Mouse (Mus musculus): ENCODE data around the gene Vil1.

Gene Vil1

GRCm38 (mm10) chr1:74415143-74415542, 6.0 kb downstream of the Vil1 start:
- no peak for DNase-seq

DNA sequence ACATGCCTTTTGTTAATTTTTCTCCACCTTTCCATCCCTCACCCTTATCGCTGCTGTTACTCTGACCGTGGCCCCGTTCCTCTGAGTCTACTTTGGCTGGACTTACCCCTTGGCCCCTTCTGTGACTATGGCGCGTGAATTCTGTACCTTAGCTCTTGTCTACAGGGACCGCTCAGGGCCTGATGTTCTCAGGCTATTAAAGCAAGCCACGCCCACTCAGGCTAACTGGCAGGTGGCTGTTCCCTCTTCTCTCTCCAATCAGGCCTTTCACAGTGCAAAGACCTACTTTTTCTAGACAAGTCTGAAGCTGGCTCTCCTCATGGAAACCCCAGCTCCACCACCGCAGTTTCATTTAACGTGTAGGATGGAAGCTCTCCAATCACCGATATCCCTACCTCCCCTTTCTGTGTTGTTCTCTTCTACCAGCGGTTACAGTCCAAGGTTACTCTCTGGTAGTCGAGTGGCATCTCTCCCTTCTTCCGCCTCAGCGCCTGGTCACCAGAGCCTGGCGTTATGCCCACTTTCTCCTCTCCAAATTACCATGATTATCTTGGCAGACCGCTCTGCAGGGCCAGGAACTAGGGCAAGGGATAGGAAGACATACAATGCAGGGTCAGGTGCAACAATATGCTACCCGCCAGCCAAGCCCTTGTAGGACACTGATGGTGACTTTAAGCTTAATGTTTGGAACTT, 9.7 kb downstream of the Vil1 start:
- DNase-seq, result no peak

DNA sequence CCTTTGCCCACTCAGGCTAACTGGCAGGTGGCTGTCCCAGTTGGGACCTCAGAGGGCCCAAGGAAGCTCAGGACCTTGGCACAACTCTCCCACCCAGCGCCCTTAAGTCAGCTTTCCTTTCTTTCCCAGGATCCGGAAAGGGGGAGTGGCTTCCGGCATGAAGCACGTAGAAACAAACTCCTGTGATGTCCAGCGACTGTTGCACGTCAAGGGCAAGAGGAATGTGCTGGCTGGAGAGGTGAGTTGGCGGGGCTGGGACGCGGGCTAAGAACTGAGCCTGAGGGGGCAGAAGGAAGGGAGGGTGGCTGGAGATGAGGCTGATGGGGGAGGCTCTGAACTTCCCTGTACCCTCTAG, 10.2 kb downstream of the Vil1 start:
- peak; percentile 55 for DNase-seq

GRCm38 (mm10) chr1:74423147-74423546, 14.0 kb downstream of the Vil1 start:
- DNase-seq, result no peak

GRCm38 (mm10) chr1:74425845-74426244, 16.7 kb downstream of the Vil1 start:
- no peak for DNase-seq

- no peak for DNase-seq
Measured at GRCm38 (mm10) chr1:74433220-74433619, 24.0 kb downstream of the Vil1 start.

DNA sequence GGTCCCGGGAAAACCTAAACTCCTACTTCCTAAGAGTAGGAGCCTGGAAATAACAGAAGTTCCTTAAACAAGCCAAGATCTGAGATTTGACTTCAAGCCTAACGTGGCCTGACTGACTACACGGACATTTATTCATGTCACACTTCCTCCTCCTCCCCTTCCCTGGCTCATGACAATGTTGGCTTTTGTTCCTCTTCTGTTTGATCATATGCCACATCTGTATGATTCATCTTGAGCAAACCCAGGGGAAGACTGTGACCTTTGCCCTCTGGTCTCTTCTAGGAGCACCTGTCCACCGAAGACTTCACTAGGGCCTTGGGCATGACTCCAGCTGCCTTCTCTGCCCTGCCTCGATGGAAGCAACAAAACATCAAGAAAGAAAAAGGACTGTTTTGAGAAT, 25.4 kb downstream of the Vil1 start:
- peak; percentile 17 for DNase-seq

DNA sequence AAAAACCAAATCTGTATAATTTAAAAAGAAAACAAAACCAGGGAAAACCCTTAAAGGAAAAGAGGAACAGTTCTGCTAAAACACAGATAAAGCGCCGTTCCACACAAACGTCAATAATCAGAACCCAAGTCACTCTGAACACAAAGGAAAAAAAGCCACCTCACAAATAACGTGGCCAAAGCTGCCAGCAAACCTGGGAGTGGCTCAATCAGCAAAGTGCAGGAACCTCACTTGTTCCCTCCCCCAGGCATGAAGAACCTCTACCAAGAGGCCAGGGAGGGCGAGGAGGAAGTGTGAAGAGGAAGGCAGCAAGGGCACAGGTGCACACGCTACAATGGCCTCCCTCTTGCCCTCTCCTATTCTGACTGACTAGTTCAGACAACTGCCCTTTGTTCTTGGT, 26.4 kb downstream of the Vil1 start:
- peak; percentile 16 for DNase-seq

GRCm38 (mm10) chr1:74437702-74438427, 28.7 kb downstream of the Vil1 start:
- DNase-seq, result peak; percentile 66

DNA sequence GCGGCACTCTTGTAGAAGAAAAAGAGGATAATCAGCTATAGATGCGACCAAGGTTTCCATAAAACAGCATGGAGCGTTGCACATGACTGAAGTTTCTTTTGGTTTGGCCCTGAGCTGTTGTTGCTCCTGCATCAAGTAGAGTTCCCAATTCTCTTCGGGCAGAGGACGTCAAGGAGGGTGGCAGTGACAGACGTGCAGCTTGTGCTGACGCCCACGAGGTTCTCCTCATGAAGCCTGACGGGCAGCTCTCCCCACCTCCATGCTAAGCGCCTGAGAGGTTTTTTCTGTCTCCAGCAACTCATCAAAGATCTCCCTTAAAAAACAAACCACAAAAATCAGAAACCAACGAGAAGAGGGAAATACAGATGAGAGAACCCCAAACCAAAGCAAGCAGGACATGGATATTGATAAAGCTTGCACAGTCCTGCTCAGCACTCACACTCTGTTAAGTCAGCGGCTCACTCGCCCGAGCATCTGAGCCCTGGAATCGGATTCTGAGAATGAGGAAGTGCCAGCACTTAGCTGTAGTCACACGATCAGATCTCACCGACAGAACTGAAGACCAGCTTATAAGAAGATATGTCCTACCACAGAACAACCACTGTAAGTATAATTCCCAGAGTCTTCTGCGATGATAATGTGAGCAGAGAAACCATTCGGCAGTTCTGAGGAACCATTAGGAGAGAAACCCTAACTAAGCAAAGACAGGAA, 30.1 kb downstream of the Vil1 start:
- no peak for DNase-seq

GRCm38 (mm10) chr1:74444538-74444937, 35.4 kb downstream of the Vil1 start:
- no peak for DNase-seq

DNA sequence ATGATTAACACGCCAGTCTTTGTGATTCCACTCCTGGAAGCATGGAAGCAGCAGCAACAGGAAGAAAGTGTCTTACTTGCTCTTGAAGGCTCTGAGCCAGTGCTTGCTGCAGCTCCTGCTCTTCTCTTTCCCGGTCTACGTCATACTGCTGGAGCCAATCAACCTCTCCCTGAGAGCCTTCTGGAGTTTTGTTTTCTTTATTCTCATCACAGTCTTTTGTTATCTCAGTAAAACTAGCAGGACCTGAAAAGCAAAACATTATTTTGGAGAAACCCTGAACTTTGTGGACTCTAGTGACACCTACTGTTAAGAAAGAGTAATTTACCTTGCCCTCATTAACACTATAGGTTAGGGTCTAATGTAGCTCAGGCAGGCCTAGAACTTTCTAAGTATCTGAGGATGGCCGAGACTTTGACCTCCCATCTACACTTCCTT, 43.5 kb downstream of the Vil1 start:
- peak; percentile 58 for DNase-seq

DNA sequence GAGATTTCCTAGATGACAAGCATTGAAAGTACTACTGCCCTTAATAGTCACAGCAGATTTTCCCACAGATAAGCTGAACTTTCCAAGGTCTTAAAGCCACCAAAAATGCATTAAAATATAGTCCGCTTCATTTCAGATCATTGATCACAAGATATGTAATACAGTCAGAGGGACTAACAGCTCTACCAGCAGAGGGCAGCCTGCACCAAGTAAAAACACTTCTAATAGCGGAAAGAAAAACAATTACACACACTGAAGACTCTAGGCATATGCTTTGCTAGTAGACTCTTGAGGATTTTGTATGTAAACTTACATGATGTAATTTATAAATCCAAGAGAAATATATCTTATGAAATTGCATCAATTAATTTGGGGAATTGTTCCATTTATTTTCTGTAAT, 51.1 kb downstream of the Vil1 start:
- DNase-seq, result peak; percentile 54
